Mouse (Mus musculus): ENCODE data around the gene Dpy19l3. TPM values are rescaled to one million over a fixed set of nuclear protein-coding genes. Genes with fewer than 3 reads are reported as not detected.

The Dpy19l3 gene
- polyA plus RNA-seq, 1 experiment from 2014 or later, result 23.8 TPM

GRCm38 (mm10) chr7:35699005-35699404 is 55.2 kb downstream of the Dpy19l3 start:
- no peak overlapping the region for H3K4me3 ChIP-seq
- no peak for DNase-seq (ENCODE audit: low spot score)
- H3K36me3 ChIP-seq, result peaks cover 36% of the 10 kb centered on the region
- peak overlapping the region; percentile 29; the same call in 1 of the 2 replicates for H3K27ac ChIP-seq
- H3K9me3 ChIP-seq, result no peaks in the 10 kb centered on the region
- no peaks in the 10 kb centered on the region for H3K27me3 ChIP-seq (ENCODE audit: insufficient read depth, poor library complexity, severe bottlenecking)
- 80% methylated on average over 8 of the region's 8 CpGs for WGBS
- H3K4me1 ChIP-seq, result peaks cover 10% of the 10 kb centered on the region; the same call in 1 of the 2 replicates

DNA sequence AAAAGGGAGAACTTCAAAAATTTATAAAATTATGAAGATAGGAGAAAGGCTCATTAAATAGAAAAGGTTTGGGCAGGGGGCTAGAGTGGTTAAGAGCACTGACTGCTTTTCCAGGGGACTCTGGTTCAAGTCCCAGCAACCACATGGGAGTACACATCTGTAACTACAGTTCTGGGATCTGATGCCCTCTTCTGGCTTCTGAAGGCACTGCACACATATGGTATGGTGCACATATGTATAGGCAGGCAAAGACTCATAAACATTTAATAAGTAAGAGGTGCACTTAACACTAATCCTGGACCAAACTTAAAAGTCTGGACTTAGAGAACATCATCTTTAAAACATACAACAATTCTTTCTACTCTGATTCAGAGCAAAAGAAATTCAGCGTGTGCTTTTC is 56.2 kb downstream of the Dpy19l3 start:
- Histone ChIP-seq H3K27me3 (ENCODE audit: insufficient read depth, poor library complexity, severe bottlenecking) (no peaks in the 10 kb centered on the region), H3K9me3 (no peaks in the 10 kb centered on the region), H3K4me3 (no peak overlapping the region), H3K4me1 (peaks cover 10% of the 10 kb centered on the region; the same call in 1 of the 2 replicates), H3K36me3 (peaks cover 29% of the 10 kb centered on the region), H3K27ac (no peak overlapping the region)
- 97% methylated on average over 1 of the region's 1 CpGs for WGBS
- DNase-seq (ENCODE audit: low spot score), result no peak

- 88% methylated on average over 12 of the region's 12 CpGs for WGBS
- DNase-seq (ENCODE audit: low spot score), result no peak
- Histone ChIP-seq H3K9me3 (no peaks in the 10 kb centered on the region), H3K4me1 (peaks cover 5% of the 10 kb centered on the region; the same call in 1 of the 2 replicates), H3K27ac (no peak overlapping the region), H3K36me3 (peaks cover 22% of the 10 kb centered on the region), H3K4me3 (no peak overlapping the region), H3K27me3 (ENCODE audit: insufficient read depth, poor library complexity, severe bottlenecking) (no peaks in the 10 kb centered on the region)
Measured at GRCm38 (mm10) chr7:35692641-35693040, 61.6 kb downstream of the Dpy19l3 start.

GRCm38 (mm10) chr7:35692117-35692516 is 62.1 kb downstream of the Dpy19l3 start:
- Histone ChIP-seq H3K4me3 (no peak overlapping the region), H3K4me1 (peaks cover 9% of the 10 kb centered on the region; the same call in 1 of the 2 replicates), H3K36me3 (peaks cover 22% of the 10 kb centered on the region), H3K9me3 (no peaks in the 10 kb centered on the region), H3K27me3 (ENCODE audit: insufficient read depth, poor library complexity, severe bottlenecking) (no peaks in the 10 kb centered on the region), H3K27ac (no peak overlapping the region)
- WGBS, result 86% methylated on average over 14 of the region's 14 CpGs
- no peak for DNase-seq (ENCODE audit: low spot score)

DNA sequence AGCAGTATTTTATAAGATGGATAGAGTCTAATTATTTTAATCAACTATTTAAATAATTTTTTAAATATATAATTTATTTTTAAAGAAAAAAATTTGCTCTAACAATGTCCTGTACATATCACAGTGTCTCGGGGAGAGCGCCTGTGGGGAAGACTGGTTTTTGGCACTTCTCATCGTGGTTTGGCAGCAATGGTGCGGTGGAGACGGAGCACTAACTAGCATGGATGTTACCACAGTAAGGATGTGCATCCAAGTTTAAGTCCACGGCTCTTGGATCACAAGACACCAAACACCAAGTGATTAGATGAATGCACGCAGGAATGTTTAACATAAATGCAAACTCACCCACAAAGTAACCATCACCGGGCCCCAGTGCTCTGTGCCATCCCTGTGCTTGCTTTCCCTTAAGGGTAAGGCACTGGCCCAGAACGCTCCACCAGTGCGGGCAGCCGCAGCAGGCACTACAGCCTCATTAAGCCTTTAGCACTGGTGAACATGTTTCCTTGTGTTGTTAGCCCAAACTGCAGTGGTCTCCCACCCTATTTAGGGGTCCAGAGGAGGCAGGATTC is 65.4 kb downstream of the Dpy19l3 start:
- Histone ChIP-seq H3K36me3 (peaks cover 10% of the 10 kb centered on the region), H3K27ac (no peak overlapping the region), H3K9me3 (no peaks in the 10 kb centered on the region), H3K4me3 (no peak overlapping the region), H3K27me3 (ENCODE audit: insufficient read depth, poor library complexity, severe bottlenecking) (no peaks in the 10 kb centered on the region), H3K4me1 (peaks cover 18% of the 10 kb centered on the region; the same call in 1 of the 2 replicates)
- DNase-seq (ENCODE audit: low spot score), result no peak
- WGBS, result 91% methylated on average over 11 of the region's 11 CpGs

DNA sequence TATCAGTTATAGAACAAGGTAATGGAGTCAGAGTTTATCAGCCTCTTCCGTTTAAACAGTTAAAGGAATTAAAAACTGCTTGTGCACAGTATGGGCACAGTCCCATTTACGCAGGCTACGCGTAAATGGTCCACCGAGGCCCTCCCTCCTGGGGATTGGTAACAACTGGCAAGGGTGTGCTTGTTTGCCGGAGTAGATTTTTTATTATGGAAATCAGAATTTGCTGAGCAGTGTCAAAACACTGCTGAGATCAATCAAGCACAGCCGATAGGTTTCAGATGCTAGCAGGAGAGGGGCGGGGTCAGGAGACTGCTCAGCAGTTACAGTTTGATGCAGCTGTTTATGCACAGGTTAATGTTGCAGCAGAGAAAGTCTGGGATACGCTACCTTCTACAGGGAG is 66.0 kb downstream of the Dpy19l3 start:
- peaks cover 18% of the 10 kb centered on the region; the same call in 1 of the 2 replicates for H3K4me1 ChIP-seq
- no peaks in the 10 kb centered on the region for H3K27me3 ChIP-seq (ENCODE audit: insufficient read depth, poor library complexity, severe bottlenecking)
- DNase-seq (ENCODE audit: low spot score), result no peak
- WGBS, result 75% methylated on average over 9 of the region's 9 CpGs
- no peaks in the 10 kb centered on the region for H3K9me3 ChIP-seq
- H3K27ac ChIP-seq, result no peak overlapping the region
- H3K4me3 ChIP-seq, result no peak overlapping the region
- peaks cover 10% of the 10 kb centered on the region for H3K36me3 ChIP-seq

DNA sequence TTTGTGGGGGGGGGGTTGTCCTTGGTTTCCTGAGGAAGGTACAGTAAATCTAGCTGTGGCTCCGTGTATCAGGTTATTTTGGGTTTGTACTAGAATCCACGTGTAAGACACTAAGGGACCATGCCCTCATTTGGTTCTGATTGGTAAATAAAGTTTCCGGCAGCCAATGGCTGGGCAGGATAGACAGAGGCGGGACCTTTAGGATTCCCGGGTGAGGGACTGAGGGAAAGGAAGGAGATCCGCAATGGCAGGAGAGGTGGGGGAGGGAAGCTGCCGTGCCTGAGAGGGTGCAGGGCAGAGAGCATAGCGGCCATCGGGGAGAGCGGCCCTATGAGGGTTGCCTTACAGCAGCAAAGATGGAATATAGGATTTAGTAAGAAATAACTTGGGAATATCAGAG is 67.0 kb downstream of the Dpy19l3 start:
- WGBS, result 14% methylated on average over 10 of the region's 10 CpGs
- H3K27ac ChIP-seq, result peak overlapping the region; percentile 30

GRCm38 (mm10) chr7:35686756-35687155 is 67.5 kb downstream of the Dpy19l3 start:
- DNase-seq (ENCODE audit: low spot score), result peak; percentile 78
- WGBS, result 23% methylated on average over 13 of the region's 13 CpGs
- no peaks in the 10 kb centered on the region for H3K27me3 ChIP-seq (ENCODE audit: insufficient read depth, poor library complexity, severe bottlenecking)
- peak overlapping the region; percentile 30; the same call in 1 of the 2 replicates for H3K27ac ChIP-seq
- no peaks in the 10 kb centered on the region for H3K9me3 ChIP-seq
- H3K4me1 ChIP-seq, result peaks cover 18% of the 10 kb centered on the region; the same call in 1 of the 2 replicates
- H3K4me3 ChIP-seq, result peak overlapping the region; percentile 48
- peaks cover 10% of the 10 kb centered on the region for H3K36me3 ChIP-seq

More for the DNA sequence above, 67.0 kb downstream of the Dpy19l3 start:
- peak; percentile 82 for DNase-seq (ENCODE audit: low spot score)
- peak overlapping the region; percentile 48 for H3K4me3 ChIP-seq
- peaks cover 10% of the 10 kb centered on the region for H3K36me3 ChIP-seq
- no peaks in the 10 kb centered on the region for H3K27me3 ChIP-seq (ENCODE audit: insufficient read depth, poor library complexity, severe bottlenecking)
- no peaks in the 10 kb centered on the region for H3K9me3 ChIP-seq
- peaks cover 18% of the 10 kb centered on the region; the same call in 1 of the 2 replicates for H3K4me1 ChIP-seq

- Histone ChIP-seq H3K27ac (peak overlapping the region; percentile 19; the same call in 1 of the 2 replicates), H3K36me3 (peaks cover 10% of the 10 kb centered on the region), H3K4me3 (no peak overlapping the region), H3K27me3 (ENCODE audit: insufficient read depth, poor library complexity, severe bottlenecking) (no peaks in the 10 kb centered on the region), H3K9me3 (no peaks in the 10 kb centered on the region), H3K4me1 (peaks cover 18% of the 10 kb centered on the region; the same call in 1 of the 2 replicates)
- peak; percentile 72 for DNase-seq (ENCODE audit: low spot score)
- 64% methylated on average over 11 of the region's 11 CpGs for WGBS
Measured at GRCm38 (mm10) chr7:35686216-35686615, 68.0 kb downstream of the Dpy19l3 start.

DNA sequence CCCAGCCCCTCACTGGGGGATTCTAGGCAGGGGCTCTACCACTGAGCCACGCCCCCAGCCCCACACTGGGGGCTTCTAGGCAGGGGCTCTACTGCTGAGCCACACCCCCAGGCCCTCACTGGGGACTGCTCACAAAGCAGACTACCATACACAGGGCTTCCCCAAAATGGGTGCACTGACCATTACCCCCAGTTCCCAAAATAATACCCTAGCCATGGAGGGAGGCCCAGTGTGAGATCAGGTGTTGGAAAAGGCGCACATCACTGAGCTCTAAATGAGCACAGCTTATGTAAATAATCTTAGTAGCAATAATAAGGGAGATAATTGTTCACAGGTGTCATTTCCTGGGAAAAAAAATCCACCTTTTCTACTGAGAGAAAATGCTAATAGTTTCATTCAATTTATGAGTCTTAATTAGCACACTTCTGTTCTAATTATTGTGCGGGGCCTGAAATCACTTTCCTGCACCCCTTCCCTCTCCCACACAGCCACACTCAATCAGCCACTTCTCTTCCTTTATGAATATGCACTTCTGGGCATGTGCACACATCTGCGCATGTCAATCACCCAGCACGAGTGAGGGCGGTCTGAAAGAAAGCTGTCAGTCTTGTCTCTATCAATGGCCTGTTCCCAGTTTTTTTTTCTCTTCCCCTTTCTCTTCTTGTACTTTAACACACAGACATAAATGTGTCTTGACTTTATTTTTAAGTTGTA is 70.7 kb downstream of the Dpy19l3 start:
- no peaks in the 10 kb centered on the region for H3K36me3 ChIP-seq
- no peak for DNase-seq (ENCODE audit: low spot score)
- H3K27ac ChIP-seq, result no peak overlapping the region
- peaks cover 18% of the 10 kb centered on the region; the same call in 1 of the 2 replicates for H3K4me1 ChIP-seq
- no peaks in the 10 kb centered on the region for H3K9me3 ChIP-seq
- no peak overlapping the region for H3K4me3 ChIP-seq
- 86% methylated on average over 6 of the region's 6 CpGs for WGBS
- no peaks in the 10 kb centered on the region for H3K27me3 ChIP-seq (ENCODE audit: insufficient read depth, poor library complexity, severe bottlenecking)

DNA sequence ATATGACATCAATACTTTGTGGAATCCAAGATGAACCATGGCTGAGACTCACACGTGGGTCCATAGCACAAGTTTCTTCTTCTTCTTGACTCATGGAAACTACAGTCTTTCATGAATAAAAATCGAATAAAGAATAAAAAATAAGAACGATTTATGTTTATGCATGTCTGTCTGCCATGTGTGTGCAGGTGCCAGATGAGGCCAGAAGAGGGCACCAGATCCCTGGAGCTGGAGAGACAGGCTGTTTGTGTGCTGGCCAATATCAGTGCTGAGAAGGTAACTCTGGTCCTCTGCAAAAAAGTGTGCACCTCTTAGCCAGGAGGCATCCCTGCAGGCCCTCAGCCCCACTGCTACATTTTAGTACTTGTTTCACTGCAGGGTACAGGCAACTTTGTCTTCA is 72.7 kb downstream of the Dpy19l3 start:
- no peaks in the 10 kb centered on the region for H3K27me3 ChIP-seq (ENCODE audit: insufficient read depth, poor library complexity, severe bottlenecking)
- 72% methylated on average over 3 of the region's 3 CpGs for WGBS
- no peak overlapping the region for H3K4me3 ChIP-seq
- no peaks in the 10 kb centered on the region for H3K36me3 ChIP-seq
- H3K27ac ChIP-seq, result no peak overlapping the region
- H3K4me1 ChIP-seq, result peaks cover 7% of the 10 kb centered on the region; the same call in 1 of the 2 replicates
- DNase-seq (ENCODE audit: low spot score), result no peak
- no peaks in the 10 kb centered on the region for H3K9me3 ChIP-seq

DNA sequence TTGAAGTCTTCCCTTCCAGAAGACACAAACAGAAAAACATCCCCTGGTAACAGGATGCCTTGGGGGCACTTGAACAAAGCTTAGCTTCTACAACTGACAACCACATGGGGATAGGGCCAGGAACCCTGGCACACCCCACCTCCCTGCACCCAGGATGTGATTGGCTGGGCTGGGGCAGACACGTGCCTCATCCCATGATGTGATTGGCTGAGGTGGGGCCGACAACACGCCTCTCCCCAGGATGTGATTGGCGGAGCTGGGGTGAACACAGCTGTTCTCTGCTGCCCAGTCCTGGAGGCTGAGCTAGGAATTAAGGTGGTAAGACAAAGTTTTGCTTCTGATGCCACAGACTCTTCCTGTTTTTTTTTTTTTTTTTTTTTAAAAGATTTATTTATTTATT is 75.3 kb downstream of the Dpy19l3 start:
- 69% methylated on average over 4 of the region's 4 CpGs for WGBS
- no peaks in the 10 kb centered on the region for H3K36me3 ChIP-seq
- DNase-seq (ENCODE audit: low spot score), result no peak
- no peaks in the 10 kb centered on the region for H3K9me3 ChIP-seq
- H3K4me1 ChIP-seq, result no peaks in the 10 kb centered on the region
- no peak overlapping the region for H3K4me3 ChIP-seq
- H3K27ac ChIP-seq, result no peak overlapping the region
- no peaks in the 10 kb centered on the region for H3K27me3 ChIP-seq (ENCODE audit: insufficient read depth, poor library complexity, severe bottlenecking)

All from heart, embryonic 10.5 days (tissue).